Mouse (Mus musculus) thymus, adult 2 months (tissue): ENCODE measurements around the gene Fam183b.
A peak's percentile ranks its signal among the peaks of the same experiment; 100 is the strongest.

ENCODE experiments used
- CTCF ChIP-seq: fragments of 200-500 bp; IDR thresholded peaks from 2 replicates; pipeline ENCODE4 v1.5.1; 2012; ENCODE audit warnings: mild to moderate bottlenecking, control low read depth, low read length, moderate library complexity, borderline replicate concordance; ENCODE audit not compliant: control insufficient read depth, poor library complexity, insufficient read depth; ENCODE audit errors: extremely low read depth
- POLR2A ChIP-seq: fragments of 200-500 bp; IDR thresholded peaks from 2 replicates; pipeline ENCODE4 v1.6.1; 2012; ENCODE audit warnings: mild to moderate bottlenecking, low read length, control low read depth, moderate library complexity; ENCODE audit not compliant: control insufficient read depth, poor library complexity, insufficient read depth; ENCODE audit errors: extremely low read depth

GRCm38 (mm10) chr11:58846919-58847461 lies 45.2 kb upstream of the Fam183b start, which contains the start of gene Gm12258:
- TF ChIP-seq POLR2A = peak; percentile 82
- TF ChIP-seq CTCF = no peak
